Mouse (Mus musculus) cortical plate, adult 2 months (tissue): ENCODE results near the gene Mfsd14b. TPM values are rescaled to one million over a fixed set of nuclear protein-coding genes. Genes with fewer than 3 reads are reported as not detected.
A peak's percentile ranks its signal among the peaks of the same experiment; 100 is the strongest.

Source experiments
- H3K27ac ChIP-seq: fragments of 200-500 bp; 2 replicates; pipeline ENCODE4 v1.5.1; 2012; ENCODE audit warnings: low read length, control low read depth, inconsistent platforms; ENCODE audit not compliant: insufficient read depth
- H3K4me1 ChIP-seq: fragments of 200-500 bp; 2 replicates; pipeline ENCODE4 v1.6.1; 2011; ENCODE audit warnings: low read length; ENCODE audit not compliant: control insufficient read depth, insufficient read depth
- H3K4me3 ChIP-seq: fragments of 200-500 bp; 2 replicates; pipeline ENCODE4 v1.5.1; 2011; ENCODE audit warnings: mild to moderate bottlenecking, low read length, control low read depth; ENCODE audit not compliant: insufficient read depth
- CTCF ChIP-seq: fragments of 200-500 bp; IDR thresholded peaks from 2 replicates; pipeline ENCODE4 v1.5.1; 2011; ENCODE audit warnings: mild to moderate bottlenecking, control low read depth, low read length; ENCODE audit not compliant: insufficient read depth; ENCODE audit errors: extremely low read depth
- POLR2A ChIP-seq: fragments of 200-500 bp; IDR thresholded peaks from 2 replicates; pipeline ENCODE4 v1.6.1; 2011; ENCODE audit warnings: mild to moderate bottlenecking, low read length, control low read depth; ENCODE audit not compliant: insufficient read depth; ENCODE audit errors: extremely low read depth
- polyA plus RNA-seq: library from polyadenylated mRNA; depleted of rRNA; stranded (reverse); fragments of >200 nt; gene quantifications from 2 replicates; pipeline ENCODE4 v1.2.3, GENCODE M21; 2012; rRNA removed

Gene Mfsd14b
- polyA plus RNA-seq, 1 experiment, result 26.8 TPM

- Histone ChIP-seq H3K4me1 (no peaks in the 10 kb centered on the region), H3K4me3 (no peak overlapping the region), H3K27ac (no peak overlapping the region)
- no peak for TF ChIP-seq POLR2A
- TF ChIP-seq CTCF, result no peak
These were observed 12.1 kb downstream of the Mfsd14b start for GRCm38 (mm10) chr13:65100678-65101077.

- TF ChIP-seq POLR2A (no peak), CTCF (no peak)
- no peak overlapping the region for H3K4me3 ChIP-seq
- no peaks in the 10 kb centered on the region for H3K4me1 ChIP-seq
- H3K27ac ChIP-seq, result no peak overlapping the region
These were observed 15.8 kb downstream of the Mfsd14b start for GRCm38 (mm10) chr13:65097018-65097417.

GRCm38 (mm10) chr13:65095923-65096322, 16.9 kb downstream of the Mfsd14b start:
- H3K4me1 ChIP-seq, result no peaks in the 10 kb centered on the region
- no peak overlapping the region for H3K4me3 ChIP-seq
- H3K27ac ChIP-seq, result no peak overlapping the region
- TF ChIP-seq POLR2A (no peak), CTCF (no peak)

GRCm38 (mm10) chr13:65069969-65070368, 42.8 kb downstream of the Mfsd14b start:
- Histone ChIP-seq H3K27ac (no peak overlapping the region), H3K4me3 (no peak overlapping the region), H3K4me1 (no peaks in the 10 kb centered on the region)
- TF ChIP-seq POLR2A (no peak), CTCF (no peak)

GRCm38 (mm10) chr13:65052660-65053059, 60.1 kb downstream of the Mfsd14b start, which contains the start of gene Prss47:
Prss47 (minus strand) TSS chr13:65052760.
- H3K4me3 ChIP-seq, result no peak within 1 kb of the TSS

GRCm38 (mm10) chr13:65035057-65035456, 77.7 kb downstream of the Mfsd14b start:
- Histone ChIP-seq H3K27ac (no peak overlapping the region), H3K4me1 (no peaks in the 10 kb centered on the region), H3K4me3 (no peak overlapping the region)
- peak; percentile 11; the same call in 1 of the 2 replicates for TF ChIP-seq CTCF
- TF ChIP-seq POLR2A, result no peak

More at GRCm38 (mm10) chr13:65052660-65053059, 60.1 kb downstream of the Mfsd14b start, which contains the start of gene Prss47:
- TF ChIP-seq CTCF, result no peak
- no peak for TF ChIP-seq POLR2A
- Histone ChIP-seq H3K4me1 (no peaks in the 10 kb centered on the region), H3K27ac (no peak within 1 kb of the TSS)

GRCm38 (mm10) chr13:65032758-65033157, 80.0 kb downstream of the Mfsd14b start, which contains the start of gene Spata31d1c:
Spata31d1c (plus strand) TSS chr13:65033058.
- TF ChIP-seq POLR2A (no peak), CTCF (no peak)
- no peak within 1 kb of the TSS for H3K4me3 ChIP-seq
- no peak within 1 kb of the TSS for H3K27ac ChIP-seq

More at GRCm38 (mm10) chr13:65032758-65033157, 80.0 kb downstream of the Mfsd14b start, which contains the start of gene Spata31d1c:
- no peaks in the 10 kb centered on the region for H3K4me1 ChIP-seq

Other genes with a start within 250 kb of the Mfsd14b start
- gene Cntnap3, start 209.0 kb downstream of the Mfsd14b start, polyA plus RNA-seq, result 2.3 and 3.4 TPM in 2 replicates
- gene Spata31, start 195.6 kb downstream of the Mfsd14b start, polyA plus RNA-seq, result not detected in 2 replicates
- not detected in 2 replicates for gene Spata31d1c, start 79.9 kb downstream of the Mfsd14b start, polyA plus RNA-seq
- not detected in 2 replicates for gene Prss47, start 60.2 kb downstream of the Mfsd14b start, polyA plus RNA-seq
- not detected in 2 replicates for gene Olfr465-ps1, start 25.1 kb upstream of the Mfsd14b start, polyA plus RNA-seq
- gene Olfr466, start 37.3 kb upstream of the Mfsd14b start, polyA plus RNA-seq, result not detected in 2 replicates
- gene Nlrp4f, start 93.0 kb upstream of the Mfsd14b start, polyA plus RNA-seq, result 0.23 TPM in 2 replicates
- gene Gm10775, start 146.6 kb upstream of the Mfsd14b start, polyA plus RNA-seq, result 0.73 and 0.87 TPM in 2 replicates
- gene Zfp369, start 165.8 kb upstream of the Mfsd14b start, polyA plus RNA-seq, result 46.7 and 48.0 TPM in 2 replicates